Mouse (Mus musculus) limb, embryonic 10.5 days (tissue): ENCODE measurements at regions not wholly inside any gene's neighbourhood (a gene's known extent, or its start where the extent isn't known, plus 50 kb on each side); places are given as distances from the start of the nearest gene placed in this dataset.

Experiments
- DNase-seq: peaks from one replicate; pipeline ENCODE4 v3.0.0-alpha.2; 2017; ENCODE audit warnings: low spot score
- H3K27ac ChIP-seq: fragments of 300-500 bp; sonication (generic); 2 replicates; pipeline ENCODE4 v1.5.1; 2016; ENCODE audit warnings: mild to moderate bottlenecking
- H3K27me3 ChIP-seq: fragments of 300-500 bp; sonication (generic); 2 replicates; pipeline ENCODE4 v1.6.1; 2016; ENCODE audit warnings: low read depth, mild to moderate bottlenecking; ENCODE audit not compliant: poor library complexity, severe bottlenecking
- H3K36me3 ChIP-seq: fragments of 300-500 bp; sonication (generic); 2 replicates; pipeline ENCODE4 v1.6.1; 2016; ENCODE audit warnings: mild to moderate bottlenecking, moderate library complexity
- H3K4me1 ChIP-seq: fragments of 300-500 bp; sonication (generic); 2 replicates; pipeline ENCODE4 v1.6.1; 2016
- H3K4me3 ChIP-seq: fragments of 300-500 bp; sonication (generic); 2 replicates; pipeline ENCODE4 v1.5.1; 2016; ENCODE audit warnings: mild to moderate bottlenecking, moderate library complexity
- H3K9me3 ChIP-seq: fragments of 300-500 bp; sonication (generic); replicated peaks from 2 replicates; pipeline ENCODE4 v1.6.1; 2016; ENCODE audit warnings: mild to moderate bottlenecking
- WGBS: fragments of 180-500 bp; shearing (Covaris S2); methylation state at CpG from one replicate; pipeline ENCODE4 v1.1.7; 2016; 5-methylcytosine and 5-hydroxymethylcytosine counted together

DNA sequence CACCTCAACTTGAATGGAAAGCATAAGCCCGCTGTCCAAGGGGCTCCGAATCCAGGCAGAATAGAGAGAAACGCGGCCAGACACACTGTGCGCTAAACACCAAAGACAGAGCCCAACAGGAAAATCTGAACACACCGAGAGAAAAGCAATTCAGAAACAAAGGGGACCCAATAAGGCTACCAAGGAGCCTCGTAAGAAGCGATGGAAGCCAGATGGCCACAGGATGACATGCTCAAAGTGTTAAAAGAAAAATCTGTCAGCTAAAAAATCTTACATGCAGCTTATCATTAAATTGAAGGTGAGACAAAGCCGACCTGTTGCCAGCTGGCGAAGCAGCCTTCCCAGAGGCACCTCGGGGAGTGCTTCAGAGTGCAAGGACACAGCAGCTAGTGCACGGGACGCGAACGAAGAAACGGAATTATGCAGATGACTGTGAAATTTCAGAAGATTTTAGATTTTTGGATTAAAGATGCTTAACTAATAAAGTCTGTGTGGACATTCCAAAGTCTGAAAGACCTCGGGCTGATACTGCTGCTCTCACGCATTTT, 73.2 kb upstream of the A530016L24Rik start:
- 78% methylated on average over 18 of the region's 18 CpGs for WGBS
- peaks cover 29% of the 10 kb centered on the region for H3K4me1 ChIP-seq
- H3K9me3 ChIP-seq = no peaks in the 10 kb centered on the region
- no peaks in the 10 kb centered on the region for H3K36me3 ChIP-seq
- no peak overlapping the region for H3K4me3 ChIP-seq
- H3K27me3 ChIP-seq = peaks cover 30% of the 10 kb centered on the region
- H3K27ac ChIP-seq = peak overlapping the region; percentile 48; the same call in 1 of the 2 replicates
- no peak for DNase-seq

- H3K36me3 ChIP-seq = no peaks in the 10 kb centered on the region
- WGBS = 90% methylated on average over 13 of the region's 13 CpGs
- DNase-seq = no peak
- H3K9me3 ChIP-seq = no peaks in the 10 kb centered on the region
- H3K27ac ChIP-seq = no peak overlapping the region
- H3K4me1 ChIP-seq = peaks cover 26% of the 10 kb centered on the region
- H3K27me3 ChIP-seq = peaks cover 30% of the 10 kb centered on the region
- no peak overlapping the region for H3K4me3 ChIP-seq
These were observed 72.7 kb upstream of the A530016L24Rik start for GRCm38 (mm10) chr12:112416537-112416936.

GRCm38 (mm10) chr12:112418636-112419035, 70.6 kb upstream of the A530016L24Rik start:
- Histone ChIP-seq H3K36me3 (no peaks in the 10 kb centered on the region), H3K4me3 (no peak overlapping the region), H3K27ac (no peak overlapping the region), H3K9me3 (no peaks in the 10 kb centered on the region), H3K4me1 (peaks cover 9% of the 10 kb centered on the region; the same call in 1 of the 2 replicates), H3K27me3 (peaks cover 26% of the 10 kb centered on the region)
- DNase-seq = no peak
- 62% methylated on average over 12 of the region's 12 CpGs for WGBS

- 92% methylated on average over 9 of the region's 9 CpGs for WGBS
- peaks cover 29% of the 10 kb centered on the region for H3K27me3 ChIP-seq
- H3K4me3 ChIP-seq = no peak overlapping the region
- no peaks in the 10 kb centered on the region for H3K36me3 ChIP-seq
- no peak for DNase-seq
- H3K4me1 ChIP-seq = 0 out of 2 replicates have a peak, but pooled peaks cover 3% of the 10 kb centered on the region
- no peak overlapping the region for H3K27ac ChIP-seq
- no peaks in the 10 kb centered on the region for H3K9me3 ChIP-seq
These were observed 67.1 kb upstream of the A530016L24Rik start for GRCm38 (mm10) chr12:112422177-112422576.

- Histone ChIP-seq H3K27ac (no peak overlapping the region), H3K4me3 (no peak overlapping the region), H3K4me1 (peaks cover 22% of the 10 kb centered on the region), H3K9me3 (no peaks in the 10 kb centered on the region), H3K36me3 (no peaks in the 10 kb centered on the region), H3K27me3 (peaks cover 30% of the 10 kb centered on the region)
- 90% methylated on average over 6 of the region's 6 CpGs for WGBS
- no peak for DNase-seq
These were observed 65.1 kb upstream of the A530016L24Rik start for GRCm38 (mm10) chr12:112424150-112424549.

DNA sequence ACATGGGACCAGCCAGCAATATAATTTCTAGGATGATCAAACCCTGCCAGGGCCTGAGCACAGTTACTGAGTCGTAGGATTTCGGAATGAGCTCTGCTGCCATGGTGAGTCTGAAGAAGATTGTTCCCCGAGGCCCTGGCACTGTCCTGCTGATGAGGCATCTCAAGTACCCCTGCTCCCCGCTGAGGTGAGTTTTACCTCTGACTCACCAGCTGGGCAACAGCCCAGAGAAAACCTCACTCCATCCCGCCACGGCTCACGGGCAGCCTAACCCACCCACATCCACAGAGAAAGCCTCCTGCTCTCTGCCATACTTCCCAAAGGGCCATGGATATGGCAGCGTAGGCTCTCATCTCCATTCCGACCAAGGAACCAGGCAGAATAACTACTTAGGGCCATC, 62.6 kb upstream of the A530016L24Rik start:
- Histone ChIP-seq H3K27ac (no peak overlapping the region), H3K27me3 (peaks cover 37% of the 10 kb centered on the region), H3K4me3 (no peak overlapping the region), H3K9me3 (no peaks in the 10 kb centered on the region), H3K36me3 (no peaks in the 10 kb centered on the region), H3K4me1 (peaks cover 47% of the 10 kb centered on the region)
- 90% methylated on average over 9 of the region's 9 CpGs for WGBS
- no peak for DNase-seq

GRCm38 (mm10) chr12:112430104-112430846, 59.0 kb upstream of the A530016L24Rik start:
- H3K27ac ChIP-seq = peak overlapping the region; percentile 74
- H3K4me1 ChIP-seq = peaks cover 79% of the 10 kb centered on the region
- H3K9me3 ChIP-seq = no peaks in the 10 kb centered on the region
- WGBS = 44% methylated on average over 22 of the region's 22 CpGs
- no peak overlapping the region for H3K4me3 ChIP-seq
- peak; percentile 59 for DNase-seq
- H3K36me3 ChIP-seq = no peaks in the 10 kb centered on the region
- H3K27me3 ChIP-seq = peaks cover 44% of the 10 kb centered on the region

DNA sequence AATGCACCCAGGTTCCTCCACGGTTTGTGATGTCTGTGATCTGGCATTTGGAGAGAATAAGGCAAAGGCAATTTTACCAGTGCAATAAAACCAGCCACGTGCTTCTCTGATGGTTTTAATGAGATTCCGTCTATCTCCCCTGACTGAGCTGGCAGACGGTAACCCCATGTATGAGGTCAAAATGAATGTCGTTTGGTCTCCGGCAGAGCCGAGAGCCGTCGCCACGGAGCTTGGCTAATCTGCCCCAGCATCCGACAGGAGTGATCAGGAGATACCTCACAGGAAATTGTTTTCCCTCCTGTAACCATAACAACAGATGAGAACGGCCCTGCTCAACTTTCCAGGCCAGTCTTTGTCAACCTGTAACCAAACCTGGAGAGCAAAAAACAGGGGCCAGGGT, 55.9 kb upstream of the A530016L24Rik start:
- H3K27ac ChIP-seq = peak overlapping the region; percentile 33; the same call in 1 of the 2 replicates
- peaks cover 29% of the 10 kb centered on the region; the same call in 1 of the 2 replicates for H3K27me3 ChIP-seq
- peaks cover 84% of the 10 kb centered on the region for H3K4me1 ChIP-seq
- DNase-seq = no peak
- H3K4me3 ChIP-seq = no peak overlapping the region
- H3K36me3 ChIP-seq = no peaks in the 10 kb centered on the region
- 16% methylated on average over 12 of the region's 12 CpGs for WGBS
- H3K9me3 ChIP-seq = no peaks in the 10 kb centered on the region

DNA sequence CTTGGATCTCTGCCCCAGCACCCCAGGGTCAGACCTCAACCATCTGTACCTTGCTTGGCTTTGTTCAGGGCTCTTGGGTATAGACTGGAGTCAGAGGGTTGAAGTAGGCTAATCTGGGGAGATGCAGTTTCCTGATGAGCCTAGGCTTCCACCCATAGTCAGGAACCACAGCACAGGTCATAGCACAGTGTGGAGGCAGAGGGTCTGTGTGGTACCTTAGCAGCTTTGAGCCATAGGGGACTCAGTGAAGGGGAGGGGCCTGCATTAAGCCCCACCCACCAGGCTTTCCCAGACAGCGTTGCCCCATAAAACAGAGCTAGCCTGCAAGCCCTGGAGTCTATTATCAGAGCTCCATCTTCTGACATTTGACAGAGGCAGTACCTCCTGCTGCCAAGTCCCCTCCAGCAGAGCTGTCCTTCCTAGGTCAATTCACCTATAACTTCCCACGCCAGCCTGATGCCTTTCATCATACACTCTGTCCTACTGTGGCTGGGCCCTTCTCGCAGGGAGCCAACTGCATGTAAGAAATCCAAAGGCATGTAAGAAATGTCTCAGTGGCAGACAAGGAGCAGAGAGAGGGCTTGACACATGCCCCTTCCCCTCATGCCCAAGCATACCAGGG, 54.5 kb upstream of the A530016L24Rik start:
- peaks cover 71% of the 10 kb centered on the region for H3K4me1 ChIP-seq
- no peaks in the 10 kb centered on the region for H3K9me3 ChIP-seq
- DNase-seq = no peak
- 49% methylated on average over 3 of the region's 3 CpGs for WGBS
- no peak overlapping the region for H3K4me3 ChIP-seq
- H3K27me3 ChIP-seq = peaks cover 37% of the 10 kb centered on the region; the same call in 1 of the 2 replicates
- H3K27ac ChIP-seq = peak overlapping the region; percentile 11; the same call in 1 of the 2 replicates
- no peaks in the 10 kb centered on the region for H3K36me3 ChIP-seq

- peaks cover 67% of the 10 kb centered on the region for H3K4me1 ChIP-seq
- no peak for DNase-seq
- WGBS = 67% methylated on average over 21 of the region's 21 CpGs
- no peaks in the 10 kb centered on the region for H3K36me3 ChIP-seq
- H3K27ac ChIP-seq = peak overlapping the region; percentile 75
- no peak overlapping the region for H3K4me3 ChIP-seq
- no peaks in the 10 kb centered on the region for H3K9me3 ChIP-seq
- peaks cover 41% of the 10 kb centered on the region; the same call in 1 of the 2 replicates for H3K27me3 ChIP-seq
These were observed 53.7 kb upstream of the A530016L24Rik start for GRCm38 (mm10) chr12:112435295-112436110.

GRCm38 (mm10) chr12:112437046-112437445, 52.2 kb upstream of the A530016L24Rik start:
- WGBS = 51% methylated on average over 3 of the region's 3 CpGs

DNA sequence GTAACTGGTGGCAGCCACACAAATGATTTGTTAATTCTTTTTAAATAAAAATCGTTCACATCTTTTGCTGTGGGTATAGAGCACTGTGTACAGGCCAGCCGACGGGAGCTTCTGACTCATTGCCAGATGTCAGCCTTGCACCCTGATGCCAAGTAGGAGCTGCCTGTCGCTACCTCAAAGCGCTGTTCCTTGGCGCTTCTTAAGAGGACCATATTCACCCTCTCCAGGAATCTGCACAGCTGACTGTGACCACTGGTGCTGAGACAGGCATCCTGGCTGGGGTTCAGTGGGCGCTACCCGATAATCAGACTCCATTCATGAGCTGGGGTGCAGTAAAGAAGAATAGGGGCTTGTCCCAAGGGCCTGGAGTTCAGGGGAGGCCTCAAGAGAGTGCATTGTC, 51.0 kb upstream of the A530016L24Rik start:
- DNase-seq = no peak
- Histone ChIP-seq H3K27ac (no peak overlapping the region), H3K9me3 (no peaks in the 10 kb centered on the region), H3K4me1 (peaks cover 42% of the 10 kb centered on the region), H3K27me3 (peaks cover 29% of the 10 kb centered on the region; the same call in 1 of the 2 replicates), H3K36me3 (no peaks in the 10 kb centered on the region), H3K4me3 (no peak overlapping the region)
- WGBS = 86% methylated on average over 8 of the region's 8 CpGs

More at GRCm38 (mm10) chr12:112437046-112437445, 52.2 kb upstream of the A530016L24Rik start:
- no peaks in the 10 kb centered on the region for H3K36me3 ChIP-seq
- peak overlapping the region; percentile 32 for H3K27ac ChIP-seq
- DNase-seq = no peak
- H3K9me3 ChIP-seq = no peaks in the 10 kb centered on the region
- peaks cover 31% of the 10 kb centered on the region; the same call in 1 of the 2 replicates for H3K27me3 ChIP-seq
- no peak overlapping the region for H3K4me3 ChIP-seq
- peaks cover 52% of the 10 kb centered on the region for H3K4me1 ChIP-seq
